Mouse (Mus musculus) CH12.LX (cell line): ENCODE results near the gene Rnf214. TPM values are rescaled to one million over a fixed set of nuclear protein-coding genes. Genes with fewer than 3 reads are reported as not detected.

ENCODE experiments used
- DNase-seq: peaks from one replicate; pipeline ENCODE4 v3.0.0-alpha.2; 2013; ENCODE audit errors: extremely low read depth
- H3K27ac ChIP-seq: 2 replicates; pipeline ENCODE4 v1.5.1; 2012; ENCODE audit warnings: low read depth, mild to moderate bottlenecking, control low read depth, moderate library complexity; ENCODE audit not compliant: insufficient read depth
- H3K27me3 ChIP-seq: replicated peaks from 2 replicates; pipeline ENCODE3; 2012; ENCODE audit warnings: inconsistent platforms
- H3K36me3 ChIP-seq, 2 experiments: replicated peaks in 1 of 2; 2 replicates each; pipeline versions ENCODE3 to v1.6.1; 2012; ENCODE audit warnings: inconsistent platforms in 1 of 2, low read length in 1 of 2, mild to moderate bottlenecking in 1 of 2, mixed read lengths in 1 of 2, moderate library complexity in 1 of 2; ENCODE audit not compliant: control insufficient read depth in 1 of 2, insufficient read depth in 1 of 2
- H3K4me1 ChIP-seq, 2 experiments: 2 replicates each; pipeline ENCODE4 v1.6.1; 2012; ENCODE audit warnings: inconsistent platforms in 1 of 2, moderate library complexity in 1 of 2; ENCODE audit not compliant: insufficient read depth in 2 of 2, control insufficient read depth in 1 of 2
- H3K4me2 ChIP-seq: 2 replicates; pipeline ENCODE4 v1.6.1; 2012; ENCODE audit warnings: low read depth, mild to moderate bottlenecking, control low read depth; ENCODE audit not compliant: poor library complexity, insufficient read depth, severe bottlenecking
- H3K4me3 ChIP-seq, 3 experiments: fragments of 150-350 bp in 1 of 3; sonication (generic) in 1 of 3; replicated peaks in 1 of 3; 2 replicates each; pipeline versions ENCODE3 to v1.5.1; 2011 to 2012; ENCODE audit warnings: low read depth in 2 of 3, low read length in 2 of 3, mild to moderate bottlenecking in 2 of 3, moderate library complexity in 2 of 3, control low read depth in 1 of 3, improper control_type of control experiment in 1 of 3, inconsistent platforms in 1 of 3, mixed read lengths in 1 of 3; ENCODE audit not compliant: poor library complexity in 1 of 3
- H3K79me2 ChIP-seq: replicated peaks from 2 replicates; pipeline ENCODE4 v1.6.1; 2012; ENCODE audit warnings: mild to moderate bottlenecking, moderate library complexity; ENCODE audit not compliant: control insufficient read depth, poor library complexity, insufficient read depth, severe bottlenecking; ENCODE audit errors: extremely low read depth
- H3K9ac ChIP-seq: 2 replicates; pipeline ENCODE4 v1.6.1; 2012; ENCODE audit warnings: low read depth, mild to moderate bottlenecking, control low read depth, moderate library complexity; ENCODE audit not compliant: insufficient read depth
- H3K9me3 ChIP-seq: replicated peaks from 2 replicates; pipeline ENCODE3; 2012; ENCODE audit warnings: low read length, inconsistent platforms, mixed read lengths
- BHLHE40 ChIP-seq: IDR thresholded peaks from 2 replicates; pipeline ENCODE4 v1.6.1; 2011; ENCODE audit warnings: mild to moderate bottlenecking, low read depth, low read length, improper control_type of control experiment
- CHD1 ChIP-seq: IDR thresholded peaks from 2 replicates; pipeline ENCODE4 v1.6.1; 2012; ENCODE audit warnings: low read depth, low read length, improper control_type of control experiment, inconsistent platforms
- CTCF ChIP-seq, 2 experiments: IDR thresholded peaks in 1 of 2; conservative IDR thresholded peaks in 1 of 2; 2 replicates each; pipeline ENCODE4 v1.5.1; 2011 to 2012; ENCODE audit warnings: low read depth in 2 of 2, low read length in 2 of 2, improper control_type of control experiment in 1 of 2, inconsistent platforms in 1 of 2, mild to moderate bottlenecking in 1 of 2, moderate library complexity in 1 of 2
- E2F4 ChIP-seq: IDR thresholded peaks from 2 replicates; pipeline ENCODE4 v1.6.1; 2011; ENCODE audit warnings: low read depth, low read length, improper control_type of control experiment; ENCODE audit not compliant: insufficient replicate concordance
- ELF1 ChIP-seq: IDR thresholded peaks from 2 replicates; pipeline ENCODE4 v1.6.1; 2014; ENCODE audit warnings: low read depth, mild to moderate bottlenecking, inconsistent platforms, low read length, improper control_type of control experiment
- EP300 ChIP-seq: IDR thresholded peaks from 2 replicates; pipeline ENCODE4 v1.6.1; 2011; ENCODE audit warnings: low read length, improper control_type of control experiment
- HCFC1 ChIP-seq: IDR thresholded peaks from 2 replicates; pipeline ENCODE4 v1.6.1; 2012; ENCODE audit warnings: low read depth, mild to moderate bottlenecking, inconsistent platforms, low read length, improper control_type of control experiment
- IRF4 ChIP-seq: IDR thresholded peaks from 2 replicates; pipeline ENCODE4 v1.6.1; 2014; ENCODE audit warnings: low read depth, mild to moderate bottlenecking, inconsistent platforms, low read length, improper control_type of control experiment
- KAT2A ChIP-seq: IDR thresholded peaks from 2 replicates; pipeline ENCODE4 v1.6.1; 2012; ENCODE audit warnings: low read length, improper control_type of control experiment, inconsistent platforms; ENCODE audit not compliant: insufficient replicate concordance
- MAFK ChIP-seq: IDR thresholded peaks from 2 replicates; pipeline ENCODE4 v1.6.1; 2011; ENCODE audit warnings: low read length, improper control_type of control experiment; ENCODE audit not compliant: insufficient replicate concordance
- MAZ ChIP-seq: IDR thresholded peaks from 2 replicates; pipeline ENCODE4 v1.6.1; 2012; ENCODE audit warnings: low read depth, mild to moderate bottlenecking, inconsistent platforms, low read length, improper control_type of control experiment, moderate library complexity
- MEF2A ChIP-seq: IDR thresholded peaks from 2 replicates; pipeline ENCODE4 v1.6.1; 2014; ENCODE audit warnings: low read depth, mild to moderate bottlenecking, inconsistent platforms, low read length, improper control_type of control experiment, borderline replicate concordance
- MXI1 ChIP-seq: IDR thresholded peaks from 2 replicates; pipeline ENCODE4 v1.6.1; 2011; ENCODE audit warnings: mild to moderate bottlenecking, low read depth, low read length, improper control_type of control experiment
- MYC ChIP-seq: IDR thresholded peaks from 2 replicates; pipeline ENCODE4 v1.6.1; 2011; ENCODE audit warnings: low read depth, mild to moderate bottlenecking, improper control_type of control experiment, low read length
- NELFE ChIP-seq: IDR thresholded peaks from 2 replicates; pipeline ENCODE4 v1.6.1; 2011; ENCODE audit warnings: low read depth, low read length, improper control_type of control experiment
- NRF1 ChIP-seq: IDR thresholded peaks from 2 replicates; pipeline ENCODE4 v1.6.1; 2014; ENCODE audit warnings: low read depth, mild to moderate bottlenecking, inconsistent platforms, low read length, improper control_type of control experiment, moderate library complexity
- PAX5 ChIP-seq: IDR thresholded peaks from 2 replicates; pipeline ENCODE4 v1.6.1; 2012; ENCODE audit warnings: low read length, inconsistent platforms, mixed read lengths
- POLR2AphosphoS2 ChIP-seq: IDR thresholded peaks from 2 replicates; pipeline ENCODE4 v1.6.1; 2011; ENCODE audit warnings: low read depth, low read length, improper control_type of control experiment
- RAD21 ChIP-seq: IDR thresholded peaks from 2 replicates; pipeline ENCODE4 v1.6.1; 2011; ENCODE audit warnings: low read depth, mild to moderate bottlenecking, low read length, improper control_type of control experiment, moderate library complexity
- SIN3A ChIP-seq: IDR thresholded peaks from 2 replicates; pipeline ENCODE4 v1.6.1; 2012; ENCODE audit warnings: low read length, improper control_type of control experiment, inconsistent platforms
- TBP ChIP-seq: conservative IDR thresholded peaks from 2 replicates; pipeline ENCODE4 v1.6.1; 2011; ENCODE audit warnings: low read depth, low read length, improper control_type of control experiment
- TCF12 ChIP-seq: IDR thresholded peaks from 2 replicates; pipeline ENCODE4 v1.6.1; 2014; ENCODE audit warnings: low read depth, mild to moderate bottlenecking, inconsistent platforms, low read length, improper control_type of control experiment
- USF1 ChIP-seq: IDR thresholded peaks from 2 replicates; pipeline ENCODE4 v1.6.1; 2014; ENCODE audit warnings: low read depth, mild to moderate bottlenecking, inconsistent platforms, low read length, improper control_type of control experiment
- ZC3H11A ChIP-seq: IDR thresholded peaks from 2 replicates; pipeline ENCODE4 v1.6.1; 2012; ENCODE audit warnings: low read depth, mild to moderate bottlenecking, inconsistent platforms, low read length, improper control_type of control experiment
- ZKSCAN1 ChIP-seq: IDR thresholded peaks from 2 replicates; pipeline ENCODE4 v1.6.1; 2012; ENCODE audit warnings: low read depth, inconsistent platforms, low read length, improper control_type of control experiment, borderline replicate concordance
- ZMIZ1 ChIP-seq: IDR thresholded peaks from 2 replicates; pipeline ENCODE4 v1.6.1; 2012; ENCODE audit warnings: low read depth, mild to moderate bottlenecking, inconsistent platforms, low read length, improper control_type of control experiment
- dilution Hi-C: fragments of 300-500 bp; cut with MboI; formaldehyde crosslinking; loops from 2 replicates; pipeline ENCODE4 v1.14.3; 2020; ENCODE audit warnings: low sequenced_read_pairs; ENCODE audit not compliant: extremely low pct_unique_long_range_greater_than_20kb, extremely low pct_ligation_motif_present
- in situ Hi-C: fragments of 300-500 bp; cut with MboI; formaldehyde crosslinking; loops from 3 replicates; pipeline ENCODE4 v1.14.3; 2019; ENCODE audit warnings: low sequenced_read_pairs, low pct_ligation_motif_present, low pct_unique_long_range_greater_than_20kb, mixed read lengths
- polyA plus RNA-seq: library from polyadenylated mRNA; unstranded; fragments of >175 nt; gene quantifications from 2 replicates; pipeline ENCODE4 v1.2.1, GENCODE M21; 2012; ENCODE audit warnings: low read depth; ENCODE audit not compliant: insufficient read length
- total RNA-seq, 2 experiments: library from RNA; depleted of rRNA; stranded (reverse); fragments of 300-350 nt in 1 of 2; fragments of >200 nt in 1 of 2; gene quantifications; 2 replicates each; pipeline ENCODE4 v1.2.3; 2012 to 2014

The Rnf214 gene
- total and polyA plus RNA-seq, 3 experiments: 4.4 to 16.1 (median 9.4) TPM

DNA sequence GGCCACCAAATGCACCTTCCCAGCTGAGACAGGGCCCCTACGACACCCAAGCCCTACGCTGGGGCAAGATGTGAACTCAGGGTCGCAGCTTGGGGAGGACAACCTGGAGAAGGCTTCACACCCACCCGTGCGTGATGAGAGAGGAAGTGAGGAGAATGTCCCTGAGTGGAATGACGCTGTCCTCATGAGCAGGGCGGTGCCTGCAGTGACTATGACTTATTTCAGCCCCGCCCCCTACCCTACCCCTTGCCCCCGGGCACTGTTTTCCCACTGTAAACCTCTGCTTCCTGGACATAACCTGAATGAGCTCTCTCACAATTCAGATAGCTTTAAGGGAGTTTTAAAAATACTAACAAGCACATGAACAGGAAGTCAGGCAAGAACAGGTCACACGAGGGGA lies 91.2 kb downstream of the Rnf214 start:
- Histone ChIP-seq H3K9me3 (peaks cover 3% of the 10 kb centered on the region), H3K4me1 (peaks cover 0 to 23% of the 10 kb centered on the region in 2 experiments; a peak in 2 of 4 replicates), H3K79me2 (no peaks in the 10 kb centered on the region), H3K9ac (no peak overlapping the region), H3K4me3 (no peak overlapping the region), H3K36me3 (peaks cover 8 to 68% of the 10 kb centered on the region in 2 experiments), H3K27me3 (no peaks in the 10 kb centered on the region), H3K4me2 (no peak overlapping the region), H3K27ac (no peak overlapping the region)
- no peak for DNase-seq
- dilution Hi-C loops (no loop called here), in situ Hi-C loops (no loop called here)
- TF ChIP-seq CHD1: no peak
- TF ChIP-seq E2F4: no peak
- TF ChIP-seq ZMIZ1: no peak
- TF ChIP-seq NELFE: no peak
- TF ChIP-seq NRF1: no peak
- no peak for TF ChIP-seq ZKSCAN1
- TF ChIP-seq MEF2A: no peak
- TF ChIP-seq MYC: no peak
- no peak for TF ChIP-seq MAFK
- no peak for TF ChIP-seq EP300
- no peak for TF ChIP-seq MAZ
- no peak for TF ChIP-seq IRF4
- TF ChIP-seq USF1: no peak
- no peak for TF ChIP-seq MXI1
- no peak for TF ChIP-seq POLR2AphosphoS2
- no peak for TF ChIP-seq ELF1
- no peak for TF ChIP-seq TBP
- no peak for TF ChIP-seq BHLHE40

DNA sequence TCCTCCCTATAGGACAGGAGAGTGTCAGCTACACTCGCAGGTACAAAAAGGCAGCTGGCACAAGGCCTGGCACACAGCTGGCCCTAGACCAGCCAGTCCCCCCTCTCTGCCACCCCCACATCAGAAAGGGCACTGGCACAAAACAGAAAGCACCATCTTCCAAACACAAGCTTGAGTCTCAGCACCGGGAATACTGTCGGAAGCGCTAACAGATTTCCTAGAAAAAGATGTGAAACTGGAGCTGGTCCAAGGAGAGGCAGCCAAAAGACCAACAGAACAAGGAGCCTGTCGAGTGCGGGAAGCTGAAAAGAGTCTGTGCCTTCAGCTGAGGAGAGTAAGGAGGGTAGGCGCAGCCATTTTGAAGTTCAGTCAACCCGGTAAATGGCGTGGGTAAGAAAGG lies 91.6 kb downstream of the Rnf214 start:
- no peak overlapping the region for H3K4me3 ChIP-seq
- TF ChIP-seq RAD21 (no peak), IRF4 (no peak), ZC3H11A (no peak), NELFE (no peak), TCF12 (no peak), KAT2A (no peak), SIN3A (no peak), CTCF (conservative IDR thresholded peaks at IDR 0.05 in 1 of 2, IDR thresholded peaks at IDR 0.05 in 1 of 2; ENCODE audit: low read depth in 2 of 2, low read length in 2 of 2) (no peak), BHLHE40 (no peak), MAFK (no peak), USF1 (no peak), E2F4 (no peak), ZKSCAN1 (no peak), PAX5 (no peak), MXI1 (no peak), MEF2A (no peak), HCFC1 (no peak)
- H3K4me1 ChIP-seq: peaks cover 0 to 25% of the 10 kb centered on the region in 2 experiments; a peak in 2 of 4 replicates
- dilution Hi-C loops (no loop called here), in situ Hi-C loops (no loop called here)
- DNase-seq: no peak
- H3K27ac ChIP-seq: no peak overlapping the region
- peaks cover 8 to 66% of the 10 kb centered on the region in 2 experiments for H3K36me3 ChIP-seq
- H3K27me3 ChIP-seq: no peaks in the 10 kb centered on the region
- H3K9ac ChIP-seq: no peak overlapping the region
- peaks cover 3% of the 10 kb centered on the region for H3K9me3 ChIP-seq
- no peaks in the 10 kb centered on the region for H3K79me2 ChIP-seq
- no peak overlapping the region for H3K4me2 ChIP-seq
